Mouse (Mus musculus) layer of hippocampus, adult 2 months (tissue): ENCODE measurements around the gene Magi1. TPM values are rescaled to one million over a fixed set of nuclear protein-coding genes. Genes with fewer than 3 reads are reported as not detected.
A peak's percentile ranks its signal among the peaks of the same experiment; 100 is the strongest.

Experiments
- DNase-seq, 2 experiments: peaks; one replicate each; pipeline ENCODE4 v3.0.0; 2022; ENCODE audit warnings: low spot score in 2 of 2
- H3K27ac ChIP-seq: fragments of 200-600 bp; 2 replicates; pipeline ENCODE4 v1.8.1; 2022
- H3K4me3 ChIP-seq: fragments of 200-600 bp; 2 replicates; pipeline ENCODE4 v1.8.1; 2022; ENCODE audit warnings: mild to moderate bottlenecking
- CTCF ChIP-seq: fragments of 200-600 bp; conservative IDR thresholded peaks from 2 replicates; pipeline ENCODE4 v1.8.1; 2022; ENCODE audit warnings: antibody characterized with exemption, mild to moderate bottlenecking, moderate library complexity
- total RNA-seq, 2 experiments: library from RNA; stranded (reverse); gene quantifications; 2 replicates each; pipeline ENCODE4 v1.2.3; 2021

The Magi1 gene
- total RNA-seq, 2 experiments from 2014 or later: 46.5 to 48.8 TPM

- H3K27ac ChIP-seq: no peak overlapping the region
- no peak for TF ChIP-seq CTCF
- H3K4me3 ChIP-seq: no peak overlapping the region
- no peak for DNase-seq
Observed at GRCm38 (mm10) chr6:94063542-94063941, 220.2 kb downstream of the Magi1 start.

DNA sequence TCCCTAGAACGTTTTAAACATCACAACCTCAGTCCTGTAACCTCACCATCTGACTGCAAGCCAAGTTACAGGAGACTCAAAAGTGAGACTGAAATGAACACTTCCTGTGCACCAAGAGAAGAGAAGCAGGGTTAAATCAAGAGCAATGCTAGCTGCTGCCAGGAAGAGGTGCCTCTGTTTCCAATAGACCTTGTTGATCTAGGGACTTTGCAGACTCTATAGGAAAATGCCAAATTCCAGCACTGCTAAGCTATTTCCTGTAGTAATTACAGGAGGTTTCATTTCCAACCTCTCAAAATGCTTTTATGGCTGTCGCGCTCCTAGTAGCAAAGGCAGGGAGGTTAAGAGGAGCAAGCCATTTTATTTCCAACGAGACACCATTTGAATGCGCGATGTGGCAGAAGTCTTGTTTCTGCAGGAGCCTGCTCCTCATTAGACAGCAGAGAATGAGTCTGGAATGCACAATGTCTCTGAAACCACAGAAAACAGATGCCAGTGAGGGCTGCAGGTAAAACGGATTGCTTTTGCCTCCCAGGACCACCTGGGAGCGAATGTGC, 222.2 kb downstream of the Magi1 start:
- Histone ChIP-seq H3K4me3 (no peak overlapping the region), H3K27ac (no peak overlapping the region)
- DNase-seq: no peak
- TF ChIP-seq CTCF: no peak

GRCm38 (mm10) chr6:94060621-94061213, 223.0 kb downstream of the Magi1 start:
- no peak overlapping the region for H3K4me3 ChIP-seq
- DNase-seq: no peak
- H3K27ac ChIP-seq: no peak overlapping the region
- TF ChIP-seq CTCF: no peak

DNA sequence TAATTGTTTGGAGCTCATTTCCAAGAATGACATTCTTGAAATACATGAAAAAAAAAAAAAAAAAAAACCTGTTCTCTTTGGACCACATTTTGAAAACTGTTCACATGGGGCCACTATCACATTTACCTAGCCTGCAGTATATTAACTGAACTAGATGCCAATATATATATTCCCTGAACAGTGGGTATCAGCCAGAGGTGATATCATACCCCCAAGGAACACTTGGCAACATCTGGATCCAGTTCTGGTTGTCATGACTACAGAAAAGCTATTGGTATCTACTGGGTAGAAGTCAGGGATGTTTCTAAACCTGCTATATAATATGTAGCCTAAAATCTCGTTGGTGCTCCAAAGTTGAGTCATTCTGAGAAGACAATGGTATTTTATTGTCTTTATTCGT, 224.6 kb downstream of the Magi1 start:
- H3K4me3 ChIP-seq: no peak overlapping the region
- TF ChIP-seq CTCF: no peak
- no peak overlapping the region for H3K27ac ChIP-seq
- DNase-seq: no peak

DNA sequence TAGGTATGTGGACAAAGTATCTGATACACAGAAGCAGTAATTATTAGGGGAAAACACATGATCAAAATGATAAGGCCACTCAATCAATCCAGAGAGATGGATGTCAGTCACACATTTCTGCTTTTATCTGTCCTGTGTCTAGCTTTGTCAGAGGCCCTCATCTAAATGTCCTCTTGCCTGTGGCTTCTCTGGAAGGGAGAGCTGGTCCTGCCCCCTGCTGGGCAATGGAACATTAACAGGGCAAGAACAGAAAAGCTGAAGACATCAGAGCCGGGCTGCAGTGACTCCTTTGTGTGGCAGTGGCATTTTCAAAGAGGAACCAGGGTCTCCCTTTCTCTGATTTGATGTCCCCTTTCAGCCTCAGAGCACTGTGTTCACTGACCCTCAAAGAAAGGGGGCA, 229.8 kb downstream of the Magi1 start:
- peak; percentile 84 for TF ChIP-seq CTCF
- no peak overlapping the region for H3K27ac ChIP-seq
- no peak overlapping the region for H3K4me3 ChIP-seq
- DNase-seq: peak; percentile 41 to 62

DNA sequence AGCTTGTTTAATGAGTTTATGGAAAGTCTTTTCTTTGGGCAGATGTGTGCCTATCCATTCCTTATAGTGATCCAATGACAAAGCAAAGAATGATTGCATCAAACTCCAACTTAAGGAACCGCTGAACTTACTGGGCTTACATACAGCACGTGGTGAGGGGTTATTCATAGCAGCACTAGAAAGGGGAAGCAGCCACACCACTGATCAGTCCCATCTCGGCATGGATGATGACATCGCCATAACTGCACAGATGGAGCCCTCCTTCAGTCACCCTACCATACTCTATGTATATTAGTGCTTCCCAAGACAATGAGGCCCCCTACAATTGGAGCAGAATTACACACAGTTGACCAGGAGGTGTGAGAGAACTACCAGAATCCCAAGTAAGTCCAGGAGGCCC, 238.5 kb downstream of the Magi1 start:
- no peak for TF ChIP-seq CTCF
- Histone ChIP-seq H3K27ac (no peak overlapping the region), H3K4me3 (no peak overlapping the region)
- no peak for DNase-seq

GRCm38 (mm10) chr6:94043461-94043860, 240.3 kb downstream of the Magi1 start:
- H3K27ac ChIP-seq: no peak overlapping the region
- no peak for DNase-seq
- no peak for TF ChIP-seq CTCF
- H3K4me3 ChIP-seq: no peak overlapping the region

- H3K27ac ChIP-seq: no peak overlapping the region
- peak in 1 of 2 experiments; percentile 67 for DNase-seq
- no peak overlapping the region for H3K4me3 ChIP-seq
- TF ChIP-seq CTCF: peak; percentile 92
Observed at GRCm38 (mm10) chr6:94040093-94040492, 243.6 kb downstream of the Magi1 start.

- DNase-seq: no peak
- Histone ChIP-seq H3K4me3 (no peak overlapping the region), H3K27ac (no peak overlapping the region)
- peak; percentile 67 for TF ChIP-seq CTCF
Observed at GRCm38 (mm10) chr6:94038897-94039296, 244.8 kb downstream of the Magi1 start.

DNA sequence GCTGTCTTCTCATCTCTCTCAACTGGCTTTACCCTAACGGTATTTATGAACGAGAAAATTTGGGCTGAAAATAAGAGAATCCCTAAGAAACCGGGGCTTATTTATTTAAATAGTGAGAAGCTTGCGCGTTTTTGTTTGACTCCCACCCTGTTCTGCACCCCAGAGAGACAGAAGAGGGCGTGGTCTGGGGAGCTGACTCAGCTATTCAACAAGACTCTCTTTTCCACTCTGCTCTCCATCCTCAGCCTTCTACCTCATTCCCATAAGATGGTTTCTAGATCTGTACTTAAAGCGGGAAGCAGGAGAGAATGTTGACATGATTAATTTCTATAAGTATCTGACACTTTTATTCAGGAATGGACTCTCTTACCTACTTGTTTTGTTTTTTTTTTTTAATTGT, 247.2 kb downstream of the Magi1 start:
- Histone ChIP-seq H3K27ac (no peak overlapping the region), H3K4me3 (no peak overlapping the region)
- DNase-seq: no peak
- no peak for TF ChIP-seq CTCF

DNA sequence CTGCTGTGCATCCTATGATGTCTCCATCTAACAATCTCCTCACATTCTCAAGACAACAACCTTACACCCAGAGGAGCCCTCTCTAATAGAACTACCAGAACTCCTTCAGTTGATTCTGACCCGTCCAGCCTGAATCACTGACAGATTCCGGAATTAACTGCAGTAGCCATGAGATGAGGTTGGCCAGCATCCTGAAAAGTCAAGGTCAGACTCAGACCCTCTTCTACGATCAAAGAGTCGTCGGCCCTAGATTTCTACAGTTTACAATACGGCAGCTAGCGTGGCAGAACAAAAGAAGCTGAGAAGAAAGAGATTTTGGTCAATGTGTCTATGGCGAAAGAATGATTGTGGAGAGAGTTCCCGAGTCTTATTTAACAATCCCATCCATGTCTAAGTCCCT, 257.4 kb downstream of the Magi1 start:
- TF ChIP-seq CTCF: no peak
- no peak overlapping the region for H3K27ac ChIP-seq
- no peak for DNase-seq
- H3K4me3 ChIP-seq: no peak overlapping the region

DNA sequence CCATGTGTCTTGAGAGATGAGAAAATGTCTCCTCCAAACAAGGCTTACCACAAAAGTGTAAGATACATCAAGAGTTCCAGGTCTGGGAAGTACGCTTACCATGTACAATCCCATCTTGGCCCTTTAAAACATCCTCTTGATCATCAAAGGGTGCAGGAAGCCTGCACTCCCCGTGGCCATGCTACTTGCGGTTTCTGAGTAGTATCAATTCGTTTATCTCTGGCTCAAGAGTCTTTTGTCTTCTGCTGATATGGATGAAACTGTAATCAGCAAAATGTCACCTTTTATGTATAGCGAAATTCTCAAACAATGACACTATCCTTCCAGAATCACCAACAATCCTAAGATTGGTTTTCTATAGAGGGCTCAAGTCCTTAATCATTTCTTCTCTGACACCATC, 261.3 kb downstream of the Magi1 start:
- Histone ChIP-seq H3K27ac (no peak overlapping the region), H3K4me3 (no peak overlapping the region)
- no peak for TF ChIP-seq CTCF
- DNase-seq: no peak

GRCm38 (mm10) chr6:94021239-94021962, 262.3 kb downstream of the Magi1 start:
- no peak for DNase-seq
- no peak for TF ChIP-seq CTCF
- Histone ChIP-seq H3K4me3 (no peak overlapping the region), H3K27ac (no peak overlapping the region)

DNA sequence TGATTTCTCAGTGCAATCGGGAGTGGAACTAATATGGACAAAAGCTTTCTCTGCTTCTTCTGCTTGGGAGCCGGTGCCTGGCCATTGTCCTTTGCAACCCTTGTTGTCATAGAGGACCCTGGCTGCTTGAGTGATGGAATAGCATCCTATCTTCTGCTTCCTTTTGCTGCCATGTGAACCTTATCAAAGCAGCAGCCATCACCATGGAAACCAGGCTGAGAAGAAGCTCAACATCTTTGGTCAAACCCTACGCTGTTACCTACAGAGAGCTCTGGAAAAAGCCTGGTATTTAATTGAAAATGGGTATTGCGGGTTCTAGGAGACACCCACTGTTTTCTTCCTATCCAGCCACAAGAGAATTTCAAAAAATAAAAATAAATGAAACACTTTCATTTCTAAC, 263.2 kb downstream of the Magi1 start:
- H3K27ac ChIP-seq: no peak overlapping the region
- no peak for TF ChIP-seq CTCF
- no peak for DNase-seq
- no peak overlapping the region for H3K4me3 ChIP-seq
